Mouse (Mus musculus) lung, postnatal 0 days (tissue): Measurements from ENCODE around the gene Slc16a3.

ENCODE experiments used
- CTCF ChIP-seq: IDR thresholded peaks from 2 replicates; pipeline ENCODE4 v1.5.1; 2016; ENCODE audit warnings: antibody characterized with exemption, mild to moderate bottlenecking
- EP300 ChIP-seq: IDR thresholded peaks from 2 replicates; pipeline ENCODE4 v1.6.1; 2016; ENCODE audit warnings: antibody characterized with exemption, mild to moderate bottlenecking, control low read depth

DNA sequence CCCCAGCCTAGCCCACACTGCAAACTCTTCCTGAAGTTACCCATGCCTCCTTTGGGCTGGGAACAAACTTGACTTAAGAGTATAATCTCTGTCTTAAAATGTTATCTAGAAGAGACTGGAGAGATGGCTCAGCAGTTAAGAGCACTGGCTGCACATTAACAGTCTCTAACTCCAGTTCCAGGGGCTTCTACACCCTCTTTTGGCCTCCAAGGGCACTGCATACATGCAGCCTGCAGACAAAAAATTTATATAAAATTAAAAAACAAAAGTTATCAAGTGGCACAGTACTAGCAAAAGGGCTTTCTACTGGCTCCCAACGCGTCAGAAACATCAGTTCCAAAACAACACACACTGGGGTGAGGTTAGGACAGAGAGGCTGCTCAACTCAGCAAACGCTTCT lies 39.3 kb downstream of the Slc16a3 start:
- peak; percentile 23 for TF ChIP-seq CTCF
- TF ChIP-seq EP300 = no peak
